Mouse (Mus musculus) hindbrain, embryonic 12.5 days (tissue): ENCODE results near the gene Zfp97. TPM values are rescaled to one million over a fixed set of nuclear protein-coding genes. Genes with fewer than 3 reads are reported as not detected.
A peak's percentile ranks its signal among the peaks of the same experiment; 100 is the strongest.
"Not testable (repeated sequence)": the region's sequence is repeated elsewhere in the genome, so short reads cannot be mapped to it uniquely, and the experiment has no call there.

Source experiments
- ATAC-seq: fragments of 200-750 bp; cut with Nextera tagmentation; 2 replicates; pipeline ENCODE4 v1.8.0; 2017; ENCODE audit warnings: moderate TSS enrichment; ENCODE audit not compliant: low FRiP score
- H3K27ac ChIP-seq: fragments of 300-500 bp; sonication (generic); 2 replicates; pipeline ENCODE4 v1.5.1; 2016; ENCODE audit warnings: mild to moderate bottlenecking
- H3K27me3 ChIP-seq: fragments of 300-500 bp; sonication (generic); 2 replicates; pipeline ENCODE4 v1.6.1; 2016; ENCODE audit warnings: mild to moderate bottlenecking
- H3K36me3 ChIP-seq: fragments of 300-500 bp; sonication (generic); 2 replicates; pipeline ENCODE4 v1.6.1; 2016; ENCODE audit warnings: mild to moderate bottlenecking
- H3K4me1 ChIP-seq: fragments of 300-500 bp; sonication (generic); 2 replicates; pipeline ENCODE4 v1.6.1; 2016
- H3K4me2 ChIP-seq: fragments of 300-500 bp; sonication (generic); replicated peaks from 2 replicates; pipeline ENCODE4 v1.6.1; 2016; ENCODE audit warnings: mild to moderate bottlenecking
- H3K4me3 ChIP-seq: fragments of 300-500 bp; sonication (generic); 2 replicates; pipeline ENCODE4 v1.5.1; 2016; ENCODE audit warnings: mild to moderate bottlenecking
- H3K9ac ChIP-seq: fragments of 300-500 bp; sonication (generic); 2 replicates; pipeline ENCODE4 v1.6.1; 2016; ENCODE audit warnings: mild to moderate bottlenecking, moderate library complexity
- H3K9me3 ChIP-seq: fragments of 300-500 bp; sonication (generic); replicated peaks from 2 replicates; pipeline ENCODE4 v1.6.1; 2016; ENCODE audit warnings: mild to moderate bottlenecking
- WGBS: fragments of 180-500 bp; shearing (Covaris S2); methylation state at CpG from one replicate; pipeline ENCODE4 v1.1.7; 2016; 5-methylcytosine and 5-hydroxymethylcytosine counted together
- polyA plus RNA-seq: library from polyadenylated mRNA; unstranded; fragments of >200 nt; fragmentation: Nextera tagmentation; extraction: Ambion mirVana; gene quantifications from 2 replicates; pipeline ENCODE4 v1.2.1, GENCODE M21; 2016

The Zfp97 gene
- 3.2 TPM in 2 replicates for polyA plus RNA-seq

DNA sequence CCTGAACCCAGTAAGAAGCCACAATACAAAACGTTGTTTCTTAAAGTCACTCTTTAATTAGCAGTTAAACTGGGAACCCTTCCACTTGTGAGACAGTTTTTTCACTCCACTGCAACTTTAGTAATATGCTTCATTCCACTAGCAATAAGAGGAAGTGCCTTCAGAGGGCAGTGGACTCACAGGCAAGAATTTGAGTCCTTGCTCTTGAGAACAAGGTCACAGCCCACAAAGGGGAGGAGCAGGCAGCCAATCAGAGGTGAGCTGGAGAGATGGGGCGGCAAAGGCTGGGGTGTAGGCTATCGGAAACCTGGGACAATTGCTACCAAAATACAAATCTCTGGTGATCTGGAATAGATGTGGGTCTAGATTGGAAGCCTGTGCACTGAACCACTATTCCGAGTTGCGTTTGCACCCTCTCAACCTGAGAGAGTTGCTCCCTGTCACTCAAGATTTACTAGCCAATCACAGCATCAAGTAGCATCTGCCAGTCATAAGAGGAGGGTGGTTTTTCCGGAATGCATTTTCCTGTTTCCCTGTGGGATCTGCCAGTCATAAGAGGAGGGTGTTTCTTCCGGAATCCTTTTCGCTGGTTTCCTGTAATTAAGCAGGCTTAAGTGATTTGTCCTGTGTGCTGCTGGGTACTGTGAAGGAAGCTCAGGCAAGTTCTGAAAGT lies at the start of gene Zfp97:
Gene Zfp97, plus strand, starts transcription at position 586 of the 673 bp plus-strand sequence.
- ATAC-seq = peak; percentile 95
- not testable (repeated sequence) for H3K4me3 ChIP-seq, H3K4me2 ChIP-seq, H3K9me3 ChIP-seq, H3K36me3 ChIP-seq, H3K4me1 ChIP-seq, H3K9ac ChIP-seq, H3K27ac ChIP-seq, H3K27me3 ChIP-seq
- WGBS = no CpG with 5 or more reads among the region's 8 CpGs

DNA sequence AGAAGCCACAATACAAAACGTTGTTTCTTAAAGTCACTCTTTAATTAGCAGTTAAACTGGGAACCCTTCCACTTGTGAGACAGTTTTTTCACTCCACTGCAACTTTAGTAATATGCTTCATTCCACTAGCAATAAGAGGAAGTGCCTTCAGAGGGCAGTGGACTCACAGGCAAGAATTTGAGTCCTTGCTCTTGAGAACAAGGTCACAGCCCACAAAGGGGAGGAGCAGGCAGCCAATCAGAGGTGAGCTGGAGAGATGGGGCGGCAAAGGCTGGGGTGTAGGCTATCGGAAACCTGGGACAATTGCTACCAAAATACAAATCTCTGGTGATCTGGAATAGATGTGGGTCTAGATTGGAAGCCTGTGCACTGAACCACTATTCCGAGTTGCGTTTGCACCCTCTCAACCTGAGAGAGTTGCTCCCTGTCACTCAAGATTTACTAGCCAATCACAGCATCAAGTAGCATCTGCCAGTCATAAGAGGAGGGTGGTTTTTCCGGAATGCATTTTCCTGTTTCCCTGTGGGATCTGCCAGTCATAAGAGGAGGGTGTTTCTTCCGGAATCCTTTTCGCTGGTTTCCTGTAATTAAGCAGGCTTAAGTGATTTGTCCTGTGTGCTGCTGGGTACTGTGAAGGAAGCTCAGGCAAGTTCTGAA lies 57.7 kb downstream of the Zfp97 start:
- H3K36me3 ChIP-seq, H3K9ac ChIP-seq, H3K4me1 ChIP-seq, H3K4me2 ChIP-seq, H3K27me3 ChIP-seq, H3K4me3 ChIP-seq, H3K27ac ChIP-seq, H3K9me3 ChIP-seq: not testable (repeated sequence)
- ATAC-seq = peak; percentile 95
- no CpG with 5 or more reads among the region's 8 CpGs for WGBS

GRCm38 (mm10) chr17:17194761-17195160 lies 73.5 kb downstream of the Zfp97 start:
- not testable (repeated sequence) for H3K4me1 ChIP-seq, H3K9ac ChIP-seq, ATAC-seq, H3K36me3 ChIP-seq, H3K4me3 ChIP-seq, H3K27me3 ChIP-seq, H3K27ac ChIP-seq, H3K4me2 ChIP-seq
- peaks cover 35% of the 10 kb centered on the region for H3K9me3 ChIP-seq

DNA sequence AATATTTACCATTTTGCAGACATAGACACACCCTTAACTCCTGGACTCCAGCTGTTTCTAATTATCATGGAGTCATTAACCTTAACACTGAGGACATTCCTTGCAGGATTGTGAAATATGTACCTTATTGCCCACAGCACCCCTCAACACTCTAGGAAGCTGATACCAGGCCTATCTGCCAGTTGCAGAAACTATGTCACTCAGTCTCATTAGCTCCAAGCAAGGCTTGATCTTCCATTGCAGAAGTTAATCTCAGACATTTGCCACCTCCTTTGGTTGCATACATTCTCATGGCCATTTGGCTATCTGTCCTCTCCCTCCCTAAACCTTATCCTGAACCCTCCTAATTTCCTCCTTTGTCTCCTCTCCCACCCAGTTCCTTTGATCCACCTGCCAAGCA lies 74.0 kb downstream of the Zfp97 start:
- H3K27ac ChIP-seq = no peak overlapping the region
- no peak for ATAC-seq
- H3K27me3 ChIP-seq = no peaks in the 10 kb centered on the region
- H3K4me3 ChIP-seq = no peak overlapping the region
- peaks cover 11% of the 10 kb centered on the region; the same call in 1 of the 2 replicates for H3K36me3 ChIP-seq
- H3K9me3 ChIP-seq = peaks cover 38% of the 10 kb centered on the region
- H3K4me1 ChIP-seq = no peaks in the 10 kb centered on the region
- no peak overlapping the region for H3K9ac ChIP-seq
- no peak overlapping the region for H3K4me2 ChIP-seq

GRCm38 (mm10) chr17:17196111-17196510 lies 74.9 kb downstream of the Zfp97 start:
- WGBS = 96% methylated on average over 3 of the region's 3 CpGs
- ATAC-seq, H3K27me3 ChIP-seq, H3K4me2 ChIP-seq, H3K4me3 ChIP-seq, H3K9ac ChIP-seq, H3K4me1 ChIP-seq, H3K27ac ChIP-seq: not testable (repeated sequence)
- Histone ChIP-seq H3K36me3 (peaks cover 11% of the 10 kb centered on the region; the same call in 1 of the 2 replicates), H3K9me3 (peaks cover 42% of the 10 kb centered on the region)

Other genes starting within 250 kb of the Zfp97 start
- 4.4 and 4.8 TPM in 2 replicates for gene Zfp960, start 57.3 kb upstream of the Zfp97 start, polyA plus RNA-seq